Mouse (Mus musculus): Measurements from ENCODE around the gene Slc22a14.

The Slc22a14 gene

DNA sequence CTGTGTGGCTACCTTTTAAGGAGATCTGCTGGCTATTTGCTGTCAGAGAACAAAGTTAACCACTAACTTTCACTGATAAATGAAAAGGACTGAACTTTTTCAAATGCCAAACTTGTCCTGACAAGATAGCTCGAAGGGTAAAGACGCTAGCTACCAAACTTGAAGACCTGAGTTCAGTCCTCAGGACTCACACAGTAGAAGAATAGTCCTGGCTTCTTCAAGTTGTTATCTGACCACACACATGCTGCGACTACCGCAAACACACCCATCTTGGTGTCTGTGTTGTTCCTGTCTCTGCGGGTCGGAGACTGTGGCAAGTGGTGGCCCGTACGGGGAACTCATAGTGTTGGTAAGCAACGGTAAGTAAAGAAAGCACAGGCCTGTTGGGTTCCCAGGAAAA, 161.7 kb downstream of the Slc22a14 start:
- in situ Hi-C loops (cut with MboI), result no loop called here

- in situ Hi-C loops (cut with MboI), result no loop called here
Observed at GRCm38 (mm10) chr9:119201653-119202052, 163.7 kb downstream of the Slc22a14 start.

DNA sequence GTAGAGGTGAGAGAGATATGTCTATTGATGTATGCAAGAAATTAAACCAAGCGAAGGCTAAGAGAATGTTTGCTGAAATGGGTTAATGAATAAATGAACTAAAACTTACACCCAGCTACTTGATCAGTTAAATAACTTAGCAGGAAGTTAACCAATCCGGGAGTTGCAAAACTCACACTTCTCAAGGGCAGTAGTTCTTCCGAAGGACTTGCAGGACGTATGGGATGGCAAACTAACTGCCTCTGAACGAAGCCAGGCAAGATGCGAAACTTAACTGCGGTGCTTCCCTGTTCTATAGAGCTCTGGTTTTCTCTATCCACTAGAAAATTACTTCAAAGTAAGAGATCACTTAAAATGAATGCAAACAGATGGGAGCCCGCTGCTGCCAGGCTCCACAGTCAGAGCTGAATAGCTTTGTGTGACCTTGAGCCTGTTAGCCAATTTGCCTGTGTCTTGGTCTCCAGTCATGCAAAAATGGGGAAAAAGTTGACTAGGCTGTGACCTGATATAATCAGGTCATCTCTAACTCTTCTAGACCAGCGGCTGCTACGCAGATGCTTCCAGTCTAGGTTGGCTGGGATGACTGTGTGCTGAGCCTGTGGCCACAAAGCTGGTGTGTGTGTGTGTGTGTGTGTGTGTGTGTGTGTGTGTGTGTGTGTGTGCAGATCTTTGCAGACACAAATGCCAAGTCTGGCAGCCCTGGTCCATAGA, 166.0 kb downstream of the Slc22a14 start:
- in situ Hi-C loops (cut with MboI), result no loop called here

GRCm38 (mm10) chr9:119192202-119192990, 173.0 kb downstream of the Slc22a14 start:
- in situ Hi-C loops (cut with MboI), result no loop called here

DNA sequence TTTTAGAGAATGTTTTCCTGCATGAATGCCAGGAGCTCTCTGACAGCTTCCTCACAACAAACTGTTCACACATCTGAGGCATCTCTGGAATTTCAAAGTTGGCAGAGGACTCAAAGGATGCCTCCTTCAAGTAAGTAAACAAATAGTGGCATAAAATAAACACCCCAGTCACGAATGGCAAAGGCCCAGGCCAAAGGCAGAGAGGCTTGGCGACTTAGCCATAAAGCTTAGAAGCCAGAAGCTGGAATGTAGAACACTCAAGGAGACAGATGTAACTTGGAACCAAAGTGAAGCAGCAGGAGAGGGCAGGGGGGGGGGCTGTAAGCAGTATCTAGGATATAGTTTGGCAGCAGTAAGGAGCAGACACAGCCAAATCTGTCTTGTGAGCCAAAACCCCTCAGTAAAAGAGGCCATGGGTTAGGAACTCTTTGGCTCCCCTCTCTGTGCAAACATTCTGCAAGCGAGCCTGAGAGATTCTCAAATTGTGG, 184.1 kb downstream of the Slc22a14 start:
- in situ Hi-C loops (cut with MboI), result no loop called here

- in situ Hi-C loops (cut with MboI), result no loop called here
Observed at GRCm38 (mm10) chr9:119179292-119179691, 186.1 kb downstream of the Slc22a14 start.

- in situ Hi-C loops (cut with MboI), result no loop called here
Observed at GRCm38 (mm10) chr9:119167608-119168007, 197.7 kb downstream of the Slc22a14 start.

- in situ Hi-C loops (cut with MboI), result no loop called here
Observed at GRCm38 (mm10) chr9:119165548-119165947, 199.8 kb downstream of the Slc22a14 start.

DNA sequence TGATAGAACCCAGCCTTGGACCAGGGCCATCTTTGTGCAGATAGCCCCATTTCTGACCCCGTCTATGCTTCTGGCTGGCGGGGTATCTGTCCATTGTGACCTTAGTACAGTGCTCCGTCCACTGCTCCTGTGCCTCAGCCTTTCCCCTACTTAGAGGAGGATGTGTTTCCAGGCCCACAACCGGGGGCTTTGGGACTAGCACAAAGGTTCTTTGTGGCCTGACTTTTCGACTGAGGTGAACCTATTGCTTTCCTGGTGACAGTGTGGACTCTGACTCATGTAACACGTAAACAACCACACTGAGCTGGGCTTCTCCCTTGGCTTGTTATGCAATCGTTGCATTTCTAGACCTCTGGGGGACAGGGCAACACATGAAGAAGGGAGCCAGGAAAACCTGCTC, 200.6 kb downstream of the Slc22a14 start:
- in situ Hi-C loops (cut with MboI), result no loop called here

- in situ Hi-C loops (cut with MboI), result no loop called here
Observed at GRCm38 (mm10) chr9:119160689-119161088, 204.7 kb downstream of the Slc22a14 start.

DNA sequence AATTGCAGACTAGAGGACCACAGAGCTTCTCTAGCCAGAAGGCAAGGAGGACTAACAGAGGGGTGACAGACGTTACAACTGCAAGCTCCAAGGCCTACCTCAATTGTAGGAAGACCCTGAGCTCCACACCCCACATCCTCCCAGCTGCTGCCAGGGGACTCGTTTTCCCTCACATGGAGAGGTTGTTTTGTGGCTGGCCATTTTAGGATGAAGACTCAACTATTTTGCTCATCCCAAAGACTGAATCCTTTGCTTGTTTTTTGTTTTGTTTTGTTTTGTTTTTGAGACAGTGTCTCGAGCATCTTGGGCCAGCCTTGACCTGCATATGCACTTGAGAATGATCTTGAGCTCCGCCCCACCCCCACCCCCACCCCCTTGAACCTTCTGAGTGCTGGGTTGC, 206.5 kb downstream of the Slc22a14 start, which contains the start of gene Gm47289:
TSS of gene Gm47289 (plus strand) at position 301 of the 400 bp plus-strand sequence.
- in situ Hi-C loops (cut with MboI), result no loop called here

- in situ Hi-C loops (cut with MboI), result no loop called here
Observed at GRCm38 (mm10) chr9:119156278-119157201, 208.8 kb downstream of the Slc22a14 start, which contains the start of gene Acaa1b. Acaa1b (minus strand) TSS chr9:119157093.

GRCm38 (mm10) chr9:119155826-119156225, 209.5 kb downstream of the Slc22a14 start:
- in situ Hi-C loops (cut with MboI), result no loop called here

DNA sequence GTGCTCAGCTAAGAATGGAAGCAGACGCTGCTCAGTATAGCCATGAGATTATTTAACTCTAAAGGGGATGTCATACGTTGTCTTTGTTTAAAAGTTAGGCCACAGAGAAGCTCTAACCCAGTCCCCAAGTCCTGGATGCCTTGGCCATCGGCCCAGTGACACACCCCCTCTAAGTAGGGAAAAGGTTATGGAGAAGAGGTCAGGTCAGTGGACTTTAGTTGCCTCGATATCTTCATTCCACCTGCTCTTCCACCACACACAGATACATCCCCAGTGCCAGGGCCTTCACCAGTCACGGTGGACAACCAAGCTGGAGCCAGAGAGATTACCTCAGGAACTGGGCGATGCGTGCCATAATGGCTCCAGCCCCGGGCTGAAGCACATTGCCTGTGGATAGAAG, 209.9 kb downstream of the Slc22a14 start:
- in situ Hi-C loops (cut with MboI), result no loop called here

DNA sequence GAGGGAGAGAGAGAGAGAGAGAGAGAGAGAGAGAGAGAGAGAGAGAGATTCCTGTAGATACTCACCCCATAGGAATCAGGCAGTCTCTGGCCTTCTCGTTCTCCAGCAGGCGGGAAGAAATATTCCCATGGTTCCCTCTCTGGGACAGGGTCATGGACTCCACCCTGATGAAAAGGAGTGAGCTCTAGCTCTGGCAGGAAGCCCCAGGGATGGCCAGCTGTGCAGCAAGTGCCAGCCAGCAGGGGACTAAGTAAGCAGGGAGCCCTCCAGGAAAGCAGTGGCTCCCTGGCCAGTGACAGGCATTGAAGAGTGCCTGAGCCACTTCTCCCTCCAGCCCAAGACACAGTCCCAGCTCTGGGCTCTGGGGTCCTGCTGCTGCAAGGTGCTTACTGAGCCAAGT, 213.6 kb downstream of the Slc22a14 start:
- in situ Hi-C loops (cut with MboI), result no loop called here

GRCm38 (mm10) chr9:119149601-119150000, 215.8 kb downstream of the Slc22a14 start:
- in situ Hi-C loops (cut with MboI), result no loop called here

GRCm38 (mm10) chr9:119146098-119146770, 219.1 kb downstream of the Slc22a14 start:
- in situ Hi-C loops (cut with MboI), result no loop called here

DNA sequence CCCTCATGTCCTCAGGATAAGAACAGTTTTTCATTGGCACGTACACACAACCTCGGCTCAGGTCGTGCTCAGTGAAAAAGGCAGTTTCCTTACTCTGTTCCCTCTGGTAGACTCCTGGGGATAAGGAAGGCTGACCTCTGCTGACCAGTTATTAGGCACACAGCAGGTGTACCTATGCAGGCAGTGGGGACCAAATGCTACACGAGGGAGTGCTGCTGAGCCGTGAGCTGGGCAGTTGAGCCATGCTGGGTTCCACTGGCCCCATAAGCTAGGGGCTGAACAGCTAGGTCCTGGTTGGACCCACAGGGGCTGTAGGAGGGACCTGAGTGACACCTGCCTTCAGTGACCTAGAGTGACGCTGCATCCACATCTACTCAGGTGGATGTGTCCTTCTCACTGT, 219.7 kb downstream of the Slc22a14 start:
- in situ Hi-C loops (cut with MboI), result no loop called here

DNA sequence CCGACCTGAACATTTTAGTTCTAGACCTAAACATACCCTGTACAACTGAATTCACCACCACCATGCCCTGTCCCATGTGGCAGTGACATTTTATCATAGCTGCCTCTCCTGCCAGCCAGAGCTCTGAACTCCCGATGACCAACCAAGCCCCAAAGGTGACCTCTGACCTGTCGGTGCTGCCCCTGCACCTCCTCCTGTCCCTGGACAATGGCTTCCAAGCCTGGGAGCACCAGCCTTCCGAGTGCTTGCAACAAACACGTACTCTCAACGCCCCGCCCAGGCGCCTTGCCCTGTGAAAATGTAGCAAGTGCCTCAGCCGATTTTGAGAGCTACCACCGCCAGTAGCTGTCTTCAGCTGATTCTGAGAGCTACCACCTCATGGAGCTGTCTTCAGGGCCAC, 220.2 kb downstream of the Slc22a14 start:
- in situ Hi-C loops (cut with MboI), result no loop called here

- in situ Hi-C loops (cut with MboI), result no loop called here
Observed at GRCm38 (mm10) chr9:119144696-119145095, 220.7 kb downstream of the Slc22a14 start.

DNA sequence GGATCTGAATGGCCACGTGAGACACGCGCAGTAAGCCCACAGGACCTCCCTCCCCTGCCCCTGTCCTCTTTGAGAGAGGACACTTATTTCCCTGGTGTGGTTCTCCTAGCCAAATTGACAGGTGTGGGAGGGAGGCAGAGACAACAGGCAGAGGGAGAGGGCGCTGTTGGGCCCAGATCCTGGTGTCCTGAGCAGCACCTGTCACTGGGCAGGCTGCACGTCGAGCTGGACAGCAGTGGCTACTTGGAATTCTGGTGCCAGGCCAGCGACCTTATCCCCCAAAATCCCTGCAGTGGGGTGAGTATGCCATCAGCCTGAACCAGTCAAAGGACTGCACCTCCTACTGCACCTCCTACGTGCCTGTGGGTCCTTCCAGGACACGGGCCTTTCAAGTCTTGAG, 222.0 kb downstream of the Slc22a14 start:
- in situ Hi-C loops (cut with MboI), result no loop called here

All from mature B cell (primary cell).